Mouse (Mus musculus): ENCODE data around the gene Rhbdf1. TPM values are rescaled to one million over a fixed set of nuclear protein-coding genes. Genes with fewer than 3 reads are reported as not detected.

Rhbdf1 gene
- polyA plus RNA-seq, 1 experiment from 2014 or later = 51.5 TPM

DNA sequence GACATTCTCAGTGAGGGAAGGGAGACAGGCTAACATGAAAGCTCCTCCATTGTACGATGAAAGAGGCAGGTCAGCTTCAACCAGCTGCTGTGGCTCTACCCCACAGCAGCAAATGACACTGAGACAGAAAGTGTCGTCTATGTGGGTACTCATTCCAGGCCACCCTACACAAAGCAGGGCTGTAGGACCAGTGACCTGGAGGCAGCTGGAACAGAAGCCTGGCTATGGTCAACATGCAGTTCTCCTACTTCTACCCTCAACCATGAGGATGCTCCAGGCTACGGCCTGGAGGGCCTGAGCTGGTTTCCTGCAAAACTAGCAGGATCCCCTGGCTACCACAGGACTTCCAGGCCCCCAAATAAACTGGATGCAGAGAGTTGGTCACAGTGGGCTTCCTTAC lies 34.5 kb upstream of the Rhbdf1 start:
- no peaks in the 10 kb centered on the region for H3K36me3 ChIP-seq (ENCODE audit: control insufficient read depth, insufficient read depth, low read length)
- no peak overlapping the region for H3K4me2 ChIP-seq (ENCODE audit: low read depth, low read length)
- H3K9ac ChIP-seq (ENCODE audit: low read depth, low read length) = no peak overlapping the region
- H3K4me1 ChIP-seq (ENCODE audit: control insufficient read depth, insufficient read depth, low read length) = no peaks in the 10 kb centered on the region
- H3K27ac ChIP-seq (ENCODE audit: low read length) = no peak overlapping the region
- no peaks in the 10 kb centered on the region for H3K27me3 ChIP-seq (replicated peaks; ENCODE audit: control insufficient read depth, insufficient read depth, low read length)
- WGBS = 80% methylated on average over 3 of the region's 3 CpGs
- H3K9me3 ChIP-seq (ENCODE audit: control insufficient read depth, low read length) = no peaks in the 10 kb centered on the region
- no peak for ATAC-seq
- no peak overlapping the region for H3K4me3 ChIP-seq (ENCODE audit: low read length)

DNA sequence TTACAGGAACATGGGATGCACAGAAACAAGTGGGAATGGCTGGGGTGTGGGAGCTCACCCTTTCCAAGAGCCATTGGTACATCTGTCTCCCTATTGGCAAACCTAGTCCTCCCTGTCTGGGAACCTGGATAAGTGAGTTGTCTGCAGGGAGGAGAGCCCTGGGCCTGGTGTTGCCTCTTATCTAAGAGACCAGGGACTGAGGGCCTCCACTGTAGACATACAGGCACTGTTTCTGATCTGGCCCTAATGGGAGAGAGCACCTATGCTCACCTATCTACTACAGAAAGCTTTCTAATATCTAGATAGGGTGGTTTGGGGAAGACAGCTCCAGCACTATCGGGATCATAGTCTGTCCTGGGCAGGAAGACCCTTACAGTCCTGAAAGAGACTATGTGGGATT lies 34.0 kb upstream of the Rhbdf1 start:
- H3K4me1 ChIP-seq (ENCODE audit: control insufficient read depth, insufficient read depth, low read length) = no peaks in the 10 kb centered on the region
- H3K36me3 ChIP-seq (ENCODE audit: control insufficient read depth, insufficient read depth, low read length) = no peaks in the 10 kb centered on the region
- 94% methylated on average over 1 of the region's 1 CpGs for WGBS
- ATAC-seq = peak; percentile 87
- H3K9me3 ChIP-seq (ENCODE audit: control insufficient read depth, low read length) = no peaks in the 10 kb centered on the region
- no peak overlapping the region for H3K4me2 ChIP-seq (ENCODE audit: low read depth, low read length)
- no peak overlapping the region for H3K9ac ChIP-seq (ENCODE audit: low read depth, low read length)
- no peak overlapping the region for H3K27ac ChIP-seq (ENCODE audit: low read length)
- H3K4me3 ChIP-seq (ENCODE audit: low read length) = no peak overlapping the region
- no peaks in the 10 kb centered on the region for H3K27me3 ChIP-seq (replicated peaks; ENCODE audit: control insufficient read depth, insufficient read depth, low read length)

DNA sequence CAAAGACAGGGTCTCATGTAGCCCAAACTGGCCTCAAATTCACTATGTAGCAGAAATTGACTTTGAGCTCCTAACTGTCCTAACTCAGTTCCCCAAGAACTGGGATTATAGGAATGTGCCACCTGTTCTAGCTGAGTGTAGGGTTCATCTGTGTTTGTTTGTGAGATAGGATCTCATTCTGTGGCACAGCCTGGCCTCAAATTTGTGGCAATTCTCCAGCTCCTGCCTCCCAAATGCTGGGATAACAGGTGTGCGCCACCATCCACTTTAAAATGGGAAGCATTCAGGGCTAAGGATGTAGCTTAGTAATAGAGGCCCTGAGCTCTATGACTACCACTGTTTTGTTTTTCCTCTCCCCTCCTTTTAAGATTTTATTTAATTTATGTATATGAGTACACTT lies 31.0 kb upstream of the Rhbdf1 start:
- no peaks in the 10 kb centered on the region for H3K9me3 ChIP-seq (ENCODE audit: control insufficient read depth, low read length)
- no peaks in the 10 kb centered on the region for H3K27me3 ChIP-seq (replicated peaks; ENCODE audit: control insufficient read depth, insufficient read depth, low read length)
- 100% methylated on average over 1 of the region's 1 CpGs for WGBS
- H3K4me2 ChIP-seq (ENCODE audit: low read depth, low read length) = no peak overlapping the region
- H3K27ac ChIP-seq (ENCODE audit: low read length) = no peak overlapping the region
- no peak for ATAC-seq
- H3K4me1 ChIP-seq (ENCODE audit: control insufficient read depth, insufficient read depth, low read length) = no peaks in the 10 kb centered on the region
- H3K36me3 ChIP-seq (ENCODE audit: control insufficient read depth, insufficient read depth, low read length) = peaks cover 7% of the 10 kb centered on the region
- no peak overlapping the region for H3K9ac ChIP-seq (ENCODE audit: low read depth, low read length)
- no peak overlapping the region for H3K4me3 ChIP-seq (ENCODE audit: low read length)

DNA sequence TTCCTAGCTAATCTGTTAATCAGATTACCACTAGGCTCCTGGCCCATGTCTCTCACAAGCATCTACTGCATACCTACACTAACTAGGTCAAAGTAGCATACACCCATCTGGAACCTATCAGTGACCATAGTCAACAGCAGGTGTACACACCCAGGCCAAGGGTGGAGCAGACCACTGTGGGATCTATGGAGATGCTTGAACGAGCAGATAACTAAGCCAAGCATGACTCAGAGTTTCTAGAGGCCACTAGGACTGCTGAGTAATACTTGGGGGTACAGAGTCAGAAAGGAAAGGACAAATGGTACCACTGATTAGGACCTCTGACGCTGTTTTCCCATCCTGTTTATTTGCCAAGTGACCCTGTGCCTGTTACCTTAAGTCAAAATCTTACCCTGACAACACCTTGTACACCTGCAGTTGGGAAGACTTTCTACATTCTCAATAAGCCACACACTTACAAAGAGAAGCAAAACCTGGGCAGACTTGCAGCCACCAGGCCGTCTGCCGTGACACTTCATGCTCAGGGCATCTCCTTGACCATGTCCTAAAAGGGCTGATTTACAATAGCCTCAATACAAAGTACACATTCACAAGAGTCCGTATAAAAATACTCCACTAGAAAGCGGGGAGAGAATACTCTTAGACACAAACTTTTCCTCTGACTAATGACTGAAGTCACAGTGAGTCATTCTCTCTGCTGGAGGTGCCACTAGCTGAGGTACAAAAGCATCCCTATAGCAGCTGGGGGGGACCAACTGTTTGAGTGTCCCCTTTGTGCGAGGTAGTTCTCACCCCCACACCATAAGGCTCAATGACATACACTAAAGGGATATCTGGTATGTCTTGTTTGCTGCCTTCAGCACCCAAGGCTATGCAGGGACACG lies 29.0 kb upstream of the Rhbdf1 start:
- no peaks in the 10 kb centered on the region for H3K27me3 ChIP-seq (replicated peaks; ENCODE audit: control insufficient read depth, insufficient read depth, low read length)
- WGBS = 84% methylated on average over 8 of the region's 8 CpGs
- no peak overlapping the region for H3K27ac ChIP-seq (ENCODE audit: low read length)
- no peaks in the 10 kb centered on the region for H3K9me3 ChIP-seq (ENCODE audit: control insufficient read depth, low read length)
- H3K4me2 ChIP-seq (ENCODE audit: low read depth, low read length) = no peak overlapping the region
- no peak overlapping the region for H3K4me3 ChIP-seq (ENCODE audit: low read length)
- H3K4me1 ChIP-seq (ENCODE audit: control insufficient read depth, insufficient read depth, low read length) = no peaks in the 10 kb centered on the region
- ATAC-seq = peak; percentile 93
- H3K36me3 ChIP-seq (ENCODE audit: control insufficient read depth, insufficient read depth, low read length) = peaks cover 7% of the 10 kb centered on the region
- no peak overlapping the region for H3K9ac ChIP-seq (ENCODE audit: low read depth, low read length)

DNA sequence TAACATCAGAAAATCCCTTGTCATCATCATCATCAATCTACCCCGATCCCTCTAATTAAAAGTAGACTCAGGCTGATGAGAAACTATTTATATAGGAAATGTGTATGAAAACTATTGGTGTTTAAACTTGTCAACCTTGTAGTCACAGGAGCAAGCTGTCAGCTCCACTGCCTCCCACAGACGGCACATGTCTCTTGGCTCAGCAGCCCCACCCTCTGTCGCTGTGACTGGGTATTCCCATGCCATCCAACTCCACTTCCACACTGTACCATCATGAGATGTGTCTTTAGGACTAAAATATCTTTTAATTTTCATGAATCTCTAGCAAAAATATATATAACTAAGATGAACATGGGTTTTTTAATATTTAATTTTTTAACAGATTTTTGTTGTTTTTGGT lies 26.2 kb upstream of the Rhbdf1 start:
- no peak for ATAC-seq
- H3K36me3 ChIP-seq (ENCODE audit: control insufficient read depth, insufficient read depth, low read length) = peaks cover 7% of the 10 kb centered on the region
- H3K9ac ChIP-seq (ENCODE audit: low read depth, low read length) = no peak overlapping the region
- H3K4me2 ChIP-seq (ENCODE audit: low read depth, low read length) = no peak overlapping the region
- H3K9me3 ChIP-seq (ENCODE audit: control insufficient read depth, low read length) = no peaks in the 10 kb centered on the region
- H3K4me1 ChIP-seq (ENCODE audit: control insufficient read depth, insufficient read depth, low read length) = peaks cover 8% of the 10 kb centered on the region; the same call in 1 of the 2 replicates
- WGBS = 82% methylated on average over 3 of the region's 3 CpGs
- H3K4me3 ChIP-seq (ENCODE audit: low read length) = no peak overlapping the region
- H3K27ac ChIP-seq (ENCODE audit: low read length) = no peak overlapping the region
- no peaks in the 10 kb centered on the region for H3K27me3 ChIP-seq (replicated peaks; ENCODE audit: control insufficient read depth, insufficient read depth, low read length)

DNA sequence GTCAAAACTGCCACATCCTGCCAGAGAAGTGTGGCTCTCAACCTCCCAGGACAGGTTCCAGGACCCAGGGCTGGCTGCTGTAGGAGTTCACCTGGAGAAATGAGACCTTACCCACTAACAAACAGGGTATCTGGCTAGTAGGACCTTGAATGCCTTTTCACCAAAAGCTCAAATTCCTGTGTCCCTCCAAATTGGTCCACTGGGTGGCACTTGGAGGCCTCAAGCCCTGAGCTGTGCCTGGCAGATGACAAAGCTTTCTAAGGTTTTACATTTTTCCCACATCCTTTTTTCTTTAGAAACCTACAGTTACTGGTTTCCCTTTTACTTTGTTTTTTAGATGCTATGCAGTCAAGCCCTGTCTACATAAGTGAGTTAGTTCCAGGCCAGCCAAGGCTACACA lies 25.0 kb upstream of the Rhbdf1 start:
- ATAC-seq = no peak

DNA sequence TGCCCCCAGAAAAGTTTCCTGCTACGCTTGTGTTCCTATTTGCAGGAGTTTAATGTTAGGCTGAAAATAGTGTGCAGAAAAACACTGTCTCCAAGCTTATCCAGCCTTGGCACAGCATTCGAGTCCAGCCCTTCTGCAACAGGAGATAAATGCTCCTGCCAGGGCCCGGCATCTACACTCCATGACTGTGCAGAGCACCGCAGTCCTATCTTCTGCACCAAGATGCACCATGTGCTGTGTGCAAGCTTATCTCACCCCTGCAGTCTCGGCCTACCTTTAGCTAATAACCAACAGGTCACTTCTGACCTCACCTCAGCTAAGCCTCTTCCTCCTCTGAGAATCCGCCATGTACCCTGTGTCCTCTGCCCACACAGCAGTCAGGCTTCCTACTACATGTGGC lies 23.5 kb upstream of the Rhbdf1 start:
- Histone ChIP-seq H3K4me2 (ENCODE audit: low read depth, low read length) (no peak overlapping the region), H3K9ac (ENCODE audit: low read depth, low read length) (no peak overlapping the region), H3K9me3 (ENCODE audit: control insufficient read depth, low read length) (no peaks in the 10 kb centered on the region), H3K27me3 (replicated peaks; ENCODE audit: control insufficient read depth, insufficient read depth, low read length) (no peaks in the 10 kb centered on the region), H3K4me3 (ENCODE audit: low read length) (no peak overlapping the region), H3K4me1 (ENCODE audit: control insufficient read depth, insufficient read depth, low read length) (peaks cover 13% of the 10 kb centered on the region), H3K36me3 (ENCODE audit: control insufficient read depth, insufficient read depth, low read length) (peaks cover 7% of the 10 kb centered on the region), H3K27ac (ENCODE audit: low read length) (no peak overlapping the region)
- peak; percentile 68 for ATAC-seq
- 89% methylated on average over 6 of the region's 6 CpGs for WGBS

More for the DNA sequence above, 25.0 kb upstream of the Rhbdf1 start:
- Histone ChIP-seq H3K4me3 (ENCODE audit: low read length) (no peak overlapping the region), H3K36me3 (ENCODE audit: control insufficient read depth, insufficient read depth, low read length) (peaks cover 7% of the 10 kb centered on the region), H3K9me3 (ENCODE audit: control insufficient read depth, low read length) (no peaks in the 10 kb centered on the region), H3K4me1 (ENCODE audit: control insufficient read depth, insufficient read depth, low read length) (peaks cover 13% of the 10 kb centered on the region), H3K9ac (ENCODE audit: low read depth, low read length) (no peak overlapping the region), H3K4me2 (ENCODE audit: low read depth, low read length) (no peak overlapping the region), H3K27me3 (replicated peaks; ENCODE audit: control insufficient read depth, insufficient read depth, low read length) (no peaks in the 10 kb centered on the region), H3K27ac (ENCODE audit: low read length) (no peak overlapping the region)

DNA sequence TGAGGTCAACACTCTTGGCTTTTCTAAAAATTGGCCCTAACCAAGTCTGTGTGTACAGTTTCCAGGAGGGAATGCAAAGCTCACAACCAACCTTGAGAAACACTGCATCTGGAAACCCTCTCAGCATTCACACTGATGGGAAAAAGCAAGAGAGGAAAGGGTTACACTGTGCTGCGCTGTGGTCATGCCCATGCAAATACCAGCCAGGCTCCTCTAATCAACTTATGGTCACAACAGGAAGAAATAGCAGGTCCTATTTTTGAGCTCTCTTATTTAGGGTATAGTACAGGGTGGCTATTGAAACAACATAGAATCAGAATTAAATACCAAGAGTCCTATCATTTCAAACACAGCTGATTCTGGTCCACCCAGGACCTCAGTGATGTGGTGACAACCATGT lies 22.5 kb upstream of the Rhbdf1 start:
- ATAC-seq = no peak
- 81% methylated on average over 1 of the region's 1 CpGs for WGBS
- no peaks in the 10 kb centered on the region for H3K9me3 ChIP-seq (ENCODE audit: control insufficient read depth, low read length)
- no peak overlapping the region for H3K9ac ChIP-seq (ENCODE audit: low read depth, low read length)
- no peak overlapping the region for H3K4me3 ChIP-seq (ENCODE audit: low read length)
- H3K27me3 ChIP-seq (replicated peaks; ENCODE audit: control insufficient read depth, insufficient read depth, low read length) = no peaks in the 10 kb centered on the region
- peak overlapping the region; percentile 60 for H3K27ac ChIP-seq (ENCODE audit: low read length)
- peaks cover 13% of the 10 kb centered on the region for H3K4me1 ChIP-seq (ENCODE audit: control insufficient read depth, insufficient read depth, low read length)
- no peak overlapping the region for H3K4me2 ChIP-seq (ENCODE audit: low read depth, low read length)
- peaks cover 3% of the 10 kb centered on the region for H3K36me3 ChIP-seq (ENCODE audit: control insufficient read depth, insufficient read depth, low read length)

DNA sequence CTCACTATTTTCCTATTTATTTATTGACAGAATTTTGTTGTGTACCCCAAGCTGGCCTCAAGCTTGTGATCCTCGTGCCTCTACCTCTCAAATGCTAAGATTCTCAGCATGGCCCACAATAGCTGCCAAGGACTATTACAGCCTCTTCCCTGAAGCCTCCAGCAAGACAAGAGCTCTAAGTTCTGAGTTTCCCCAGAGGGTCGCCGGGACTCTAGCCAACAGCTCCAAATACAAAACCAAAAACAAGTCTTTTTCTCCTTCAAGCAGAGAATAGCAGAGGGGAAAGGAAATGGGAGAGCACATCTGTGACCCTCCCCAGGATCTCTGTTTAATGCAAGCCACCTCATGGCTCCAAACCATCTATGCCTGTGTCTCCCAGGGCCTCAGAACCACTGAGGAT lies 22.0 kb upstream of the Rhbdf1 start:
- H3K27ac ChIP-seq (ENCODE audit: low read length) = peak overlapping the region; percentile 60
- H3K27me3 ChIP-seq (replicated peaks; ENCODE audit: control insufficient read depth, insufficient read depth, low read length) = no peaks in the 10 kb centered on the region
- H3K9me3 ChIP-seq (ENCODE audit: control insufficient read depth, low read length) = no peaks in the 10 kb centered on the region
- no peak overlapping the region for H3K4me2 ChIP-seq (ENCODE audit: low read depth, low read length)
- ATAC-seq = no peak
- H3K36me3 ChIP-seq (ENCODE audit: control insufficient read depth, insufficient read depth, low read length) = no peaks in the 10 kb centered on the region; the same call in 1 of the 2 replicates
- 71% methylated on average over 3 of the region's 3 CpGs for WGBS
- no peak overlapping the region for H3K4me3 ChIP-seq (ENCODE audit: low read length)
- H3K4me1 ChIP-seq (ENCODE audit: control insufficient read depth, insufficient read depth, low read length) = peaks cover 13% of the 10 kb centered on the region
- no peak overlapping the region for H3K9ac ChIP-seq (ENCODE audit: low read depth, low read length)
